8 mouse cellular contexts compared by ENCODE assay signal in the genomic region with DNA sequence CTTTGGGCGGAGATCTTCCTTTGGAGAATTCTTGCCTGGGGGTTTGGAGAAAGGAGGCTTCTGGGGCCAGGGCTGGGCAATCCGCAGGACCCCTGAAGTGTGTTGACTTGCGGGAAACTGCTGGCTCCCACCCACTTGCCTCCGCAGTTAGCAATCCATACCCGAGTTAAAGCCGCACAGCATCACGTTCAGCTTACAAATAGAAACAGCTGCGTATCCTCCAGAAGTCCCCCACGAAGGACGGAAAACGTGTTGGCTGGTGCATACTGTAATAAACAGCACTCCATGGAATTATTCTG. TPM values are rescaled to one million over a fixed set of nuclear protein-coding genes. Genes with fewer than 3 reads are reported as not detected.
DNase-seq lines count a peak whose midpoint lies in the region; ATAC-seq and TF ChIP-seq lines count a peak whose summit lies in the region.

No protein-coding gene starts in this region.

- peak overlapping the region; percentile 84 for H3K9ac ChIP-seq in lung, embryonic 14.5 days
- H3K9ac ChIP-seq in embryonic facial prominence, embryonic 13.5 days: peak overlapping the region; percentile 92
- peak overlapping the region; percentile 85 for H3K9ac ChIP-seq in intestine, embryonic 16.5 days (ENCODE audit: low read depth, low read length)
- peak overlapping the region; percentile 87 for H3K9ac ChIP-seq in neural tube, embryonic 14.5 days (replicated peaks; ENCODE audit: low read depth, low read length)

- no peaks in the 10 kb centered on the region for H3K9me3 ChIP-seq in lung, embryonic 14.5 days (ENCODE audit: low read depth, low read length)
- no peaks in the 10 kb centered on the region for H3K9me3 ChIP-seq in embryonic facial prominence, embryonic 13.5 days
- H3K9me3 ChIP-seq in intestine, embryonic 16.5 days (ENCODE audit: control insufficient read depth, low read length): no peaks in the 10 kb centered on the region
- H3K9me3 ChIP-seq in neural tube, embryonic 14.5 days (ENCODE audit: control insufficient read depth, low read length): no peaks in the 10 kb centered on the region

- 0% methylated on average over 11 of the region's 11 CpGs for WGBS in lung, embryonic 14.5 days
- under 1% methylated on average over 11 of the region's 11 CpGs for WGBS in embryonic facial prominence, embryonic 13.5 days
- WGBS in intestine, embryonic 16.5 days: 0% methylated on average over 11 of the region's 11 CpGs
- under 1% methylated on average over 11 of the region's 11 CpGs for WGBS in neural tube, embryonic 14.5 days

- no peaks in the 10 kb centered on the region for H3K36me3 ChIP-seq in lung, embryonic 14.5 days (ENCODE audit: insufficient read depth)
- no peaks in the 10 kb centered on the region for H3K36me3 ChIP-seq in embryonic facial prominence, embryonic 13.5 days
- H3K36me3 ChIP-seq in intestine, embryonic 16.5 days (ENCODE audit: control insufficient read depth, insufficient read depth, low read length): no peaks in the 10 kb centered on the region
- no peaks in the 10 kb centered on the region for H3K36me3 ChIP-seq in neural tube, embryonic 14.5 days (ENCODE audit: control insufficient read depth, insufficient read depth, low read length)

- peak overlapping the region; percentile 97 for H3K27ac ChIP-seq in lung, embryonic 14.5 days (ENCODE audit: low read depth)
- H3K27ac ChIP-seq in embryonic facial prominence, embryonic 13.5 days: peak overlapping the region; percentile 99
- H3K27ac ChIP-seq in intestine, embryonic 16.5 days (ENCODE audit: low read length): peak overlapping the region; percentile 99
- peak overlapping the region; percentile 95 for H3K27ac ChIP-seq in neural tube, embryonic 14.5 days (ENCODE audit: low read depth, low read length)

- H3K4me2 ChIP-seq in lung, embryonic 14.5 days: peak overlapping the region; percentile 81
- peak overlapping the region; percentile 94 for H3K4me2 ChIP-seq in embryonic facial prominence, embryonic 13.5 days
- peak overlapping the region; percentile 63 for H3K4me2 ChIP-seq in intestine, embryonic 16.5 days (ENCODE audit: low read depth, low read length)
- H3K4me2 ChIP-seq in neural tube, embryonic 14.5 days (ENCODE audit: low read depth, low read length): peak overlapping the region; percentile 90

- DNase-seq in lung, embryonic 14.5 days: no peak
- DNase-seq in lung, postnatal 36 days: no peak
- DNase-seq in cerebellum, postnatal 4 days (ENCODE audit: low spot score in 2 of 2): no peak
- DNase-seq in spleen, adult 18-20 months: no peak
- DNase-seq in thymus, postnatal 4 days: no peak

- H3K4me1 ChIP-seq in lung, embryonic 14.5 days (ENCODE audit: insufficient read depth): peaks cover 10% of the 10 kb centered on the region
- peaks cover 29% of the 10 kb centered on the region for H3K4me1 ChIP-seq in embryonic facial prominence, embryonic 13.5 days
- H3K4me1 ChIP-seq in intestine, embryonic 16.5 days (ENCODE audit: control insufficient read depth, insufficient read depth, low read length): peaks cover 13% of the 10 kb centered on the region
- H3K4me1 ChIP-seq in neural tube, embryonic 14.5 days (ENCODE audit: control insufficient read depth, insufficient read depth, low read length): peaks cover 15% of the 10 kb centered on the region

- ATAC-seq in lung, embryonic 14.5 days (ENCODE audit: insufficient read depth): no peak
- ATAC-seq in embryonic facial prominence, embryonic 13.5 days (ENCODE audit: insufficient number of reproducible peaks, insufficient read depth, low FRiP score, low TSS enrichment, low read depth): no peak; the same call in 1 of the 2 replicates
- no peak for ATAC-seq in intestine, embryonic 16.5 days
- no peak for ATAC-seq in neural tube, embryonic 14.5 days (ENCODE audit: low read depth)

- H3K27me3 ChIP-seq in lung, embryonic 14.5 days (ENCODE audit: insufficient read depth, low read length): no peaks in the 10 kb centered on the region
- no peaks in the 10 kb centered on the region for H3K27me3 ChIP-seq in embryonic facial prominence, embryonic 13.5 days
- no peaks in the 10 kb centered on the region for H3K27me3 ChIP-seq in intestine, embryonic 16.5 days (replicated peaks; ENCODE audit: control insufficient read depth, insufficient read depth, low read length)
- no peaks in the 10 kb centered on the region for H3K27me3 ChIP-seq in neural tube, embryonic 14.5 days (ENCODE audit: control insufficient read depth, insufficient read depth, low read length)

- H3K4me3 ChIP-seq in lung, embryonic 14.5 days (ENCODE audit: low read depth, low read length): peak overlapping the region; percentile 97
- peak overlapping the region; percentile 92 for H3K4me3 ChIP-seq in embryonic facial prominence, embryonic 13.5 days
- H3K4me3 ChIP-seq in intestine, embryonic 16.5 days (ENCODE audit: low read length): peak overlapping the region; percentile 92
- H3K4me3 ChIP-seq in neural tube, embryonic 14.5 days (ENCODE audit: low read depth, low read length): peak overlapping the region; percentile 91

- no peak for TF ChIP-seq CTCF in lung, embryonic 14.5 days (IDR thresholded peaks at IDR 0.05; ENCODE audit: low read depth)

RNA-seq across cellular contexts. Expression of a gene that starts 0.3 kb away (rescaled TPM):
- 61.4 and 65.8 TPM in 2 replicates for polyA plus RNA-seq in lung, embryonic 14.5 days (2014; fragmentation: Nextera tagmentation; extraction: Ambion mirVana)
- polyA plus RNA-seq in embryonic facial prominence, embryonic 13.5 days (2015; fragmentation: Nextera tagmentation; extraction: Ambion mirVana): 94.1 and 105 TPM in 2 replicates
- polyA plus RNA-seq in intestine, embryonic 16.5 days (2015; fragmentation: Nextera tagmentation; extraction: Ambion mirVana): 67.5 and 71.1 TPM in 2 replicates
- 39.5 and 45.9 TPM in 2 replicates for polyA plus RNA-seq in neural tube, embryonic 14.5 days (2014; fragmentation: Nextera tagmentation; extraction: Ambion mirVana)
